Comparison of ENCODE assay signal across 8 mouse cellular contexts in the genomic region with DNA sequence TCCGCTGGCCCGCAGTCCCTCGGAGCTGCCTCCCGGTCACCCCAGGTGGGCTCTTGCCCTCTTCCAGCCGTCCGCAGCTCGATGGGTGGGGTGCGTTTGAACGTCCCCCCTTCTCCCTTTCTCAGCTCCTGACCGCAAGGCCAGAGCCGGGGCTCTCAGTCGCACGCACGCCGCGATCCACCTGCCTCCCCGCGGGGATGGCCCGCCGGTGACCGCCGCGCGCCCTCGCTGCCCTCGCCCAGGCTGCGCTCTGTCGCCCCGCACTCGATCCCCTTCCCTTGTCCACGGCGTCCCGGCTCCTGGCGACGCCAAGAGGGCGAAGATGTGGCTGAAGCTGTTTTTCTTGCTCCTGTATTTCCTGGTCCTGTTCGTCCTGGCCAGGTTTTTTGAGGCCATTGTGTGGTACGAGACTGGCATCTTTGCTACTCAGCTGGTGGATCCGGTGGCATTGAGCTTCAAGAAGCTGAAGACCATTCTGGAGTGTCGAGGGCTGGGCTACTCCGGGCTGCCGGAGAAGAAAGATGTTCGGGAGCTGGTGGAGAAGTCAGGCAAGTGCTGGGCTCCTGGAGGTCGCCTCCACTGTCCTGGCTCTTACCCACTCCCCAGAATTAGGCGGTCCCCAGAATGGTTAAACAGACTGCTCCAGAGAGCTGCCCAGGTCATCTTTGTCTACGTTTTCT. TPM values are rescaled to one million over a fixed set of nuclear protein-coding genes. Genes with fewer than 3 reads are reported as not detected.
DNase-seq lines count a peak whose midpoint lies in the region; ATAC-seq and TF ChIP-seq lines count a peak whose summit lies in the region.

No protein-coding gene starts in this region.

- no peak for TF ChIP-seq RAD21 in MEL (IDR thresholded peaks at IDR 0.05; ENCODE audit: low read depth, low read length)

- TF ChIP-seq POLR2A in MEL (IDR thresholded peaks at IDR 0.05; ENCODE audit: control insufficient read depth in 1 of 2, insufficient read depth in 1 of 2, low read depth in 1 of 2, low read length in 2 of 2, poor library complexity in 1 of 2): no peak
- 0 out of 2 replicates have a peak, but pooled peaks have one; percentile 9 for TF ChIP-seq POLR2A in brain, embryonic 14.5 days (IDR thresholded peaks at IDR 0.05; ENCODE audit: borderline replicate concordance, extremely low read depth, insufficient read depth, insufficient read length, poor library complexity, severe bottlenecking)
- TF ChIP-seq POLR2A in embryonic fibroblast, embryonic 13.5 days (IDR thresholded peaks at IDR 0.05; ENCODE audit: low read depth, low read length): peak; percentile 34
- no peak for TF ChIP-seq POLR2A in lung, adult 2 months (IDR thresholded peaks at IDR 0.05; ENCODE audit: borderline replicate concordance, extremely low read depth, low read depth, low read length)

- peaks cover 0 to 1% of the 10 kb centered on the region in 2 experiments; a peak in 1 of 4 replicates for H3K27me3 ChIP-seq in MEL (ENCODE audit: control insufficient read depth in 1 of 2, insufficient read depth in 2 of 2, low read length in 2 of 2)
- H3K27me3 ChIP-seq in heart, embryonic 16.5 days (ENCODE audit: control insufficient read depth, insufficient read depth, low read length): no peaks in the 10 kb centered on the region
- no peaks in the 10 kb centered on the region for H3K27me3 ChIP-seq in neural tube, embryonic 14.5 days (ENCODE audit: control insufficient read depth, insufficient read depth, low read length)

- H3K27ac ChIP-seq in MEL (ENCODE audit: control insufficient read depth, low read depth, low read length): peak overlapping the region; percentile 55
- peak overlapping the region; percentile 76 for H3K27ac ChIP-seq in embryonic fibroblast, embryonic 13.5 days (ENCODE audit: insufficient read depth, low read length)
- H3K27ac ChIP-seq in heart, embryonic 16.5 days (ENCODE audit: low read length): peak overlapping the region; percentile 98
- peak overlapping the region; percentile 99 for H3K27ac ChIP-seq in neural tube, embryonic 14.5 days (ENCODE audit: low read depth, low read length)

- under 1% methylated on average over 46 of the region's 46 CpGs for WGBS in heart, embryonic 16.5 days
- 2% methylated on average over 44 of the region's 46 CpGs for WGBS in lung, adult 2 months
- under 1% methylated on average over 43 of the region's 46 CpGs for WGBS in neural tube, embryonic 14.5 days

- no peak for TF ChIP-seq EP300 in MEL (IDR thresholded peaks at IDR 0.05; ENCODE audit: low read depth in 1 of 2, low read length in 2 of 2)

- H3K4me2 ChIP-seq in heart, embryonic 16.5 days (ENCODE audit: low read depth, low read length): peak overlapping the region; percentile 66
- peak overlapping the region; percentile 73 for H3K4me2 ChIP-seq in neural tube, embryonic 14.5 days (ENCODE audit: low read depth, low read length)

- H3K4me1 ChIP-seq in MEL (ENCODE audit: control insufficient read depth in 1 of 2, insufficient read depth in 2 of 2, low read length in 2 of 2): peaks cover 0 to 5% of the 10 kb centered on the region in 2 experiments; a peak in 2 of 4 replicates
- no peaks in the 10 kb centered on the region for H3K4me1 ChIP-seq in embryonic fibroblast, embryonic 13.5 days (ENCODE audit: control insufficient read depth, insufficient read depth, low read length)
- H3K4me1 ChIP-seq in heart, embryonic 16.5 days (ENCODE audit: control insufficient read depth, insufficient read depth, low read length): peaks cover 12% of the 10 kb centered on the region
- peaks cover 4% of the 10 kb centered on the region; the same call in 1 of the 2 replicates for H3K4me1 ChIP-seq in lung, adult 2 months (ENCODE audit: control insufficient read depth, insufficient read depth, low read length)
- H3K4me1 ChIP-seq in neural tube, embryonic 14.5 days (ENCODE audit: control insufficient read depth, insufficient read depth, low read length): peaks cover 15% of the 10 kb centered on the region

- H3K9me3 ChIP-seq in MEL (replicated peaks; ENCODE audit: insufficient read depth, low read length): no peaks in the 10 kb centered on the region
- no peaks in the 10 kb centered on the region for H3K9me3 ChIP-seq in heart, embryonic 16.5 days (replicated peaks; ENCODE audit: control insufficient read depth, low read length)
- no peaks in the 10 kb centered on the region for H3K9me3 ChIP-seq in neural tube, embryonic 14.5 days (ENCODE audit: control insufficient read depth, low read length)

- peak; percentile 63 for DNase-seq in MEL (ENCODE audit: low read depth, low spot score)
- peak; percentile 71 for DNase-seq in brain, embryonic 14.5 days (ENCODE audit: low read depth)
- DNase-seq in kidney, postnatal 36 days: peak; percentile 36 to 71
- peak; percentile 76 for DNase-seq in lung, adult 2 months
- DNase-seq in thymus, postnatal 25 days: peak; percentile 50

- H3K79me2 ChIP-seq in MEL (ENCODE audit: control insufficient read depth, insufficient read depth, low read length, poor library complexity): peaks cover 7% of the 10 kb centered on the region

- H3K4me3 ChIP-seq in MEL (ENCODE audit: control insufficient read depth in 1 of 2, insufficient read depth in 1 of 2, low read depth in 2 of 2, low read length in 2 of 2): peak overlapping the region; percentile 85 to 95
- peak overlapping the region; percentile 64 for H3K4me3 ChIP-seq in embryonic fibroblast, embryonic 13.5 days (ENCODE audit: insufficient read depth, low read length)
- peak overlapping the region; percentile 88 for H3K4me3 ChIP-seq in heart, embryonic 16.5 days (ENCODE audit: low read length)
- peak overlapping the region; percentile 83 for H3K4me3 ChIP-seq in lung, adult 2 months (replicated peaks; ENCODE audit: extremely low read depth, low read depth, low read length)
- H3K4me3 ChIP-seq in neural tube, embryonic 14.5 days (ENCODE audit: low read depth, low read length): peak overlapping the region; percentile 97

- ATAC-seq in heart, embryonic 16.5 days (replicated peaks; ENCODE audit: extremely low read depth, insufficient read depth, low FRiP score): peak; percentile 47
- peak; percentile 62 for ATAC-seq in neural tube, embryonic 14.5 days (ENCODE audit: low read depth)

- peak overlapping the region; percentile 97 for H3K9ac ChIP-seq in MEL (ENCODE audit: control insufficient read depth, low read depth, low read length, poor library complexity, severe bottlenecking)
- H3K9ac ChIP-seq in heart, embryonic 16.5 days (ENCODE audit: low read length): peak overlapping the region; percentile 100
- peak overlapping the region; percentile 100 for H3K9ac ChIP-seq in neural tube, embryonic 14.5 days (replicated peaks; ENCODE audit: low read depth, low read length)

- peaks cover 2 to 12% of the 10 kb centered on the region in 2 experiments; a peak in 2 of 4 replicates for H3K36me3 ChIP-seq in MEL (ENCODE audit: control insufficient read depth in 1 of 2, insufficient read depth in 2 of 2, low read length in 2 of 2)
- H3K36me3 ChIP-seq in heart, embryonic 16.5 days (ENCODE audit: control insufficient read depth, insufficient read depth): peaks cover 9% of the 10 kb centered on the region; the same call in 1 of the 2 replicates
- no peaks in the 10 kb centered on the region; the same call in 1 of the 2 replicates for H3K36me3 ChIP-seq in neural tube, embryonic 14.5 days (ENCODE audit: control insufficient read depth, insufficient read depth, low read length)

- no peak for TF ChIP-seq CTCF in MEL (IDR thresholded peaks at IDR 0.05 in 2 of 3, conservative IDR thresholded peaks at IDR 0.05 in 1 of 3; ENCODE audit: control insufficient read depth in 1 of 3, insufficient read depth in 1 of 3, low read depth in 2 of 3, low read length in 3 of 3, poor library complexity in 1 of 3, severe bottlenecking in 1 of 3)
- no peak for TF ChIP-seq CTCF in brain, embryonic 14.5 days (IDR thresholded peaks at IDR 0.05; ENCODE audit: borderline replicate concordance, extremely low read depth, insufficient read depth, insufficient read length)
- no peak for TF ChIP-seq CTCF in embryonic fibroblast, embryonic 13.5 days (IDR thresholded peaks at IDR 0.05; ENCODE audit: borderline replicate concordance, insufficient read depth, low read length)
- no peak for TF ChIP-seq CTCF in lung, adult 2 months (IDR thresholded peaks at IDR 0.05; ENCODE audit: insufficient read depth, low read length)

TF ChIP-seq in MEL, 35 proteins besides CTCF, POLR2A, EP300 and RAD21 (continues in another document):
- TF ChIP-seq MYC (IDR thresholded peaks at IDR 0.05; ENCODE audit: low read depth, low read length): no peak

RNA-seq across cellular contexts. Expression of a gene that starts 0.8 kb away (rescaled TPM):
- total RNA-seq in MEL (2012; rRNA removed): 3.3 and 3.9 TPM in 2 replicates
- polyA plus RNA-seq in MEL (2012; ENCODE audit: insufficient read depth in 1 of 2, insufficient read length in 2 of 2, low read depth in 1 of 2, low replicate concordance in 2 of 2, missing spikeins in 1 of 2): 1 to 10 TPM in 1 of 2 experiments, not detected in 1; 4.9 TPM
- 23.5 and 25.1 TPM in 2 replicates for polyA plus RNA-seq in brain, embryonic 14.5 days (2012; rRNA removed)
- polyA plus RNA-seq in embryonic fibroblast, embryonic 13.5 days (2011; ENCODE audit: insufficient read length, low read depth, missing spikeins): 20.9 and 23.3 TPM in 2 replicates
- polyA plus RNA-seq in heart, embryonic 16.5 days (2015; fragmentation: Nextera tagmentation; extraction: Ambion mirVana): 13.1 and 13.8 TPM in 2 replicates
- 14.7 and 21.4 TPM in 2 replicates for polyA plus RNA-seq in lung, adult 2 months (2012; rRNA removed)
- polyA plus RNA-seq in neural tube, embryonic 14.5 days (2014; fragmentation: Nextera tagmentation; extraction: Ambion mirVana): 30.7 and 32.1 TPM in 2 replicates

RNA-seq across cellular contexts. Expression of a gene that starts 49.1 kb away (rescaled TPM):
- 41.7 and 42.7 TPM in 2 replicates for total RNA-seq in MEL (2012; rRNA removed)
- 10 to 100 TPM in 1 of 2 experiments, not detected in 1; 69.3 TPM for polyA plus RNA-seq in MEL (2012; ENCODE audit: insufficient read depth in 1 of 2, insufficient read length in 2 of 2, low read depth in 1 of 2, low replicate concordance in 2 of 2, missing spikeins in 1 of 2)
- polyA plus RNA-seq in brain, embryonic 14.5 days (2012; rRNA removed): 51.0 and 51.6 TPM in 2 replicates
- 211 and 223 TPM in 2 replicates for polyA plus RNA-seq in embryonic fibroblast, embryonic 13.5 days (2011; ENCODE audit: insufficient read length, low read depth, missing spikeins)
- 64.1 and 67.6 TPM in 2 replicates for polyA plus RNA-seq in heart, embryonic 16.5 days (2015; fragmentation: Nextera tagmentation; extraction: Ambion mirVana)
- 32.8 and 53.9 TPM in 2 replicates for polyA plus RNA-seq in lung, adult 2 months (2012; rRNA removed)
- 51.0 and 62.9 TPM in 2 replicates for polyA plus RNA-seq in neural tube, embryonic 14.5 days (2014; fragmentation: Nextera tagmentation; extraction: Ambion mirVana)

RNA-seq across cellular contexts. Expression of a gene that starts 54.0 kb away (rescaled TPM):
- 22.2 and 22.6 TPM in 2 replicates for total RNA-seq in MEL (2012; rRNA removed)
- 100 to 1,000 TPM in 1 of 2 experiments, 10 to 100 TPM in 1; 23.3 to 497 TPM for polyA plus RNA-seq in MEL (2012; ENCODE audit: insufficient read depth in 1 of 2, insufficient read length in 2 of 2, low read depth in 1 of 2, low replicate concordance in 2 of 2, missing spikeins in 1 of 2)
- 30.0 and 33.6 TPM in 2 replicates for polyA plus RNA-seq in brain, embryonic 14.5 days (2012; rRNA removed)
- polyA plus RNA-seq in embryonic fibroblast, embryonic 13.5 days (2011; ENCODE audit: insufficient read length, low read depth, missing spikeins): 28.4 and 43.2 TPM in 2 replicates
- polyA plus RNA-seq in heart, embryonic 16.5 days (2015; fragmentation: Nextera tagmentation; extraction: Ambion mirVana): 11.0 and 14.5 TPM in 2 replicates
- 17.0 and 26.4 TPM in 2 replicates for polyA plus RNA-seq in lung, adult 2 months (2012; rRNA removed)
- polyA plus RNA-seq in neural tube, embryonic 14.5 days (2014; fragmentation: Nextera tagmentation; extraction: Ambion mirVana): 6.7 and 8.4 TPM in 2 replicates

Comparison
In these comparisons a context has a peak if more than half of its experiments do, and no peak if none do; other contexts are left out.
1. Peak in every context shown above with its lines: DNase-seq, ATAC-seq, H3K4me3 ChIP-seq and H3K27ac ChIP-seq.
2. POLR2A ChIP-seq: peak in brain, embryonic 14.5 days (single experiment) and embryonic fibroblast, embryonic 13.5 days (single experiment); none in MEL (0 of 2) and lung, adult 2 months (single experiment).